Mouse (Mus musculus) lung, adult 2 months (tissue): ENCODE results near the gene Iglon5.

Experiments
- CTCF ChIP-seq: fragments of 200-500 bp; IDR thresholded peaks from 2 replicates; pipeline ENCODE4 v1.5.1; 2011; ENCODE audit warnings: mild to moderate bottlenecking, low read length, control low read depth; ENCODE audit not compliant: insufficient read depth
- POLR2A ChIP-seq: fragments of 200-500 bp; IDR thresholded peaks from 2 replicates; pipeline ENCODE4 v1.6.1; 2011; ENCODE audit warnings: low read depth, mild to moderate bottlenecking, control low read depth, low read length, borderline replicate concordance; ENCODE audit errors: extremely low read depth

DNA sequence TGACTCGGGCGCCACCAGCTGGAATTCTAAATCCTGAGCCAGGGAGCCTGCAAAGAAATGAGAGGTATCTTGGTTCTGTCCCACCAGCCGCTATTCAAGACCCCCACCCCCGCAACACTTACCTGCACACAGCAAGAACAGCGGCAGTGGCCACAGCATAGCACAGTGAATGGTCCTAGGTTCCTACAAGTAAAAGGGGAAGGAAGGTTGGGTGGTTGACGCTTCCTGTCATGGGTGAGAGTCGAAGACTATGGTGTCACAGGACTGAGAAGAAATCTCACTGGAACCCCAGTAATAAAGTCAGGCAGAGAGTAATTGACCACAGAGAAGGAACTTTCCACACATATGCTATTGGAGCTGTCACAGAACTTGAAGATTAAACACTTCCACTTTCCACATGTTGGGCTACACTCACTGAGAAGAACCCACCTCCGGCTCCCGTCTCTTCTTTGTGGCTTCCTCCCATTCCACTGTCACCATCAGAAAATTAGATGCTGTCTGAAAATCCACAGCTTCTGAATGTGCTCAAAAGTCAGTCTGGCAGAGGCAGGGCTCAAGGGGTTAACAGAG is 43.1 kb upstream of the Iglon5 start:
- TF ChIP-seq CTCF (no peak), POLR2A (no peak)
